Mouse (Mus musculus): Measurements from ENCODE around the gene Cstb.

DNA sequence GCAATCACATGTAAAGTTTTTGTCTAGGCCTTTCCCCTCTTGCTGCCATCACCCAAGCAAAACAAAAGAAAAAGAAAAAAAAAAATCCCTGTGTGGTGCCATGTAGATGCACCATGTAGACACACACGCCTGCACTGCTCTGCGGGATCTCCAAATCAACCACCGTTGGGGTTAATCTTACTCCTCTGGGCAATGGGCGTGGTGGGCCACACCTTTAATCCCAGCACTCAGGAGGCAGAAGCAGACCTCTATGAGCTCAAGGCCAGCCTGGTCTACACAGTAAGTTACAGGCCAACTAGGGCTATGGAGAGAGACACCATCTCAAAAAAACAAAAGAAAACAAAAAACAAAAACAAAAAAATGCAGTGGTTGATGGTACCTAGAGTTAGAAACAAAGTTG, 18.3 kb upstream of the Cstb start:
- TF ChIP-seq CTCF (IDR thresholded peaks at IDR 0.05; ENCODE audit: control insufficient read depth, insufficient read depth, insufficient read length): no peak
- TF ChIP-seq CEBPB (IDR thresholded peaks at IDR 0.05; ENCODE audit: low read depth): no peak
- TF ChIP-seq MAX (IDR thresholded peaks at IDR 0.05): no peak
- no peak for TF ChIP-seq MYOG (IDR thresholded peaks at IDR 0.05; ENCODE audit: control insufficient read depth, extremely low read depth, insufficient read length)
- TF ChIP-seq USF1 (IDR thresholded peaks at IDR 0.05; ENCODE audit: low read depth): no peak
- no peak for TF ChIP-seq MYOD1 (IDR thresholded peaks at IDR 0.05; ENCODE audit: control insufficient read depth, insufficient read length, low read depth)

All from C2C12 (cell line).